Mouse (Mus musculus) hindbrain, embryonic 14.5 days (tissue): ENCODE results near the gene Ttc28. TPM values are rescaled to one million over a fixed set of nuclear protein-coding genes. Genes with fewer than 3 reads are reported as not detected.
"Not testable (repeated sequence)": the region's sequence is repeated elsewhere in the genome, so short reads cannot be mapped to it uniquely, and the experiment has no call there.

Experiments
- ATAC-seq: fragments of 200-750 bp; cut with Nextera tagmentation; 2 replicates; pipeline ENCODE4 v1.8.0; 2017; ENCODE audit warnings: moderate number of reproducible peaks, mild to moderate bottlenecking, moderate TSS enrichment, moderate library complexity; ENCODE audit not compliant: low FRiP score
- DNase-seq: peaks from one replicate; pipeline ENCODE4 v3.0.0-alpha.2; 2015; ENCODE audit warnings: low spot score
- H3K27ac ChIP-seq: fragments of 300-500 bp; sonication (generic); 2 replicates; pipeline ENCODE4 v1.5.1; 2014; ENCODE audit warnings: mild to moderate bottlenecking, moderate library complexity
- H3K27me3 ChIP-seq: fragments of 300-500 bp; sonication (generic); 2 replicates; pipeline ENCODE4 v1.6.1; 2014; ENCODE audit warnings: mild to moderate bottlenecking, low read length, mixed read lengths; ENCODE audit not compliant: control insufficient read depth, insufficient read depth
- H3K36me3 ChIP-seq: fragments of 300-500 bp; sonication (generic); replicated peaks from 2 replicates; pipeline ENCODE4 v1.6.1; 2014; ENCODE audit not compliant: control insufficient read depth, insufficient read depth
- H3K4me1 ChIP-seq: fragments of 300-500 bp; sonication (generic); replicated peaks from 2 replicates; pipeline ENCODE4 v1.6.1; 2014; ENCODE audit warnings: antibody characterized with exemption, low read length, mixed read lengths; ENCODE audit not compliant: control insufficient read depth, insufficient read depth
- H3K4me2 ChIP-seq: fragments of 300-500 bp; sonication (generic); replicated peaks from 2 replicates; pipeline ENCODE4 v1.6.1; 2014; ENCODE audit warnings: mild to moderate bottlenecking, moderate library complexity
- H3K4me3 ChIP-seq: fragments of 300-500 bp; sonication (generic); replicated peaks from 2 replicates; pipeline ENCODE4 v1.5.1; 2014; ENCODE audit warnings: mild to moderate bottlenecking, low read length
- H3K9ac ChIP-seq: fragments of 300-500 bp; sonication (generic); 2 replicates; pipeline ENCODE4 v1.6.1; 2014
- H3K9me3 ChIP-seq: fragments of 300-500 bp; sonication (generic); 2 replicates; pipeline ENCODE4 v1.6.1; 2016; ENCODE audit warnings: low read length; ENCODE audit not compliant: control insufficient read depth
- WGBS: fragments of 180-500 bp; shearing (Covaris S2); extraction: QIAGEN DNeasy Blood & Tissue Kit; methylation state at CpG from one replicate; pipeline ENCODE4 v1.1.7; 2014; 5-methylcytosine and 5-hydroxymethylcytosine counted together
- polyA plus RNA-seq: library from polyadenylated mRNA; unstranded; fragments of >200 nt; fragmentation: Nextera tagmentation; extraction: Ambion mirVana; gene quantifications from 2 replicates; pipeline ENCODE4 v1.2.1, GENCODE M21; 2014

Gene Ttc28
- polyA plus RNA-seq, 1 experiment from 2014 or later, result 30.0 TPM

GRCm38 (mm10) chr5:111254362-111254761, 374.8 kb downstream of the Ttc28 start:
- Histone ChIP-seq H3K9ac (0 out of 2 replicates have a peak overlapping the region, but pooled peaks have one; percentile 3), H3K36me3 (no peaks in the 10 kb centered on the region), H3K9me3 (no peaks in the 10 kb centered on the region), H3K4me2 (no peak overlapping the region), H3K27ac (no peak overlapping the region; the same call in 1 of the 2 replicates), H3K27me3 (no peaks in the 10 kb centered on the region), H3K4me3 (no peak overlapping the region), H3K4me1 (peaks cover 37% of the 10 kb centered on the region)
- DNase-seq (no peak), ATAC-seq (no peak)
- 64% methylated on average over 9 of the region's 9 CpGs for WGBS

- H3K4me1 ChIP-seq, result peaks cover 37% of the 10 kb centered on the region
- 0 out of 2 replicates have a peak, but pooled peaks have one; percentile 12 for ATAC-seq
- peak overlapping the region; percentile 35; the same call in 1 of the 2 replicates for H3K9ac ChIP-seq
These were observed 375.2 kb downstream of the Ttc28 start for GRCm38 (mm10) chr5:111254781-111255180.

GRCm38 (mm10) chr5:111256181-111256580, 376.6 kb downstream of the Ttc28 start:
- Histone ChIP-seq H3K4me3 (no peak overlapping the region; the same call in 1 of the 2 replicates), H3K36me3 (no peaks in the 10 kb centered on the region), H3K4me1 (peaks cover 37% of the 10 kb centered on the region), H3K4me2 (peak overlapping the region; percentile 40), H3K9ac (peak overlapping the region; percentile 35), H3K27me3 (no peaks in the 10 kb centered on the region), H3K9me3 (no peaks in the 10 kb centered on the region), H3K27ac (peak overlapping the region; percentile 93)
- DNase-seq (peak; percentile 73), ATAC-seq (peak; percentile 67)
- 4% methylated on average over 7 of the region's 7 CpGs for WGBS

More at GRCm38 (mm10) chr5:111254781-111255180, 375.2 kb downstream of the Ttc28 start:
- peak overlapping the region; percentile 93 for H3K27ac ChIP-seq
- H3K36me3 ChIP-seq, result no peaks in the 10 kb centered on the region
- DNase-seq, result no peak
- H3K9me3 ChIP-seq, result no peaks in the 10 kb centered on the region
- H3K4me2 ChIP-seq, result no peak overlapping the region
- 63% methylated on average over 11 of the region's 11 CpGs for WGBS
- no peaks in the 10 kb centered on the region for H3K27me3 ChIP-seq
- no peak overlapping the region for H3K4me3 ChIP-seq

GRCm38 (mm10) chr5:111257127-111257526, 377.5 kb downstream of the Ttc28 start:
- Histone ChIP-seq H3K4me2 (no peak overlapping the region), H3K36me3 (no peaks in the 10 kb centered on the region), H3K9me3 (no peaks in the 10 kb centered on the region), H3K9ac (peak overlapping the region; percentile 36; the same call in 1 of the 2 replicates), H3K27me3 (no peaks in the 10 kb centered on the region), H3K27ac (peak overlapping the region; percentile 93), H3K4me1 (peaks cover 43% of the 10 kb centered on the region), H3K4me3 (no peak overlapping the region)
- WGBS, result 3% methylated on average over 2 of the region's 2 CpGs
- ATAC-seq (peak; percentile 49), DNase-seq (peak; percentile 81)

- not testable (repeated sequence) for DNase-seq, H3K9me3 ChIP-seq, H3K27me3 ChIP-seq, H3K36me3 ChIP-seq, H3K4me3 ChIP-seq, H3K9ac ChIP-seq, ATAC-seq, H3K4me2 ChIP-seq
- H3K27ac ChIP-seq, result peak overlapping the region; percentile 33; the same call in 1 of the 2 replicates
- WGBS, result 94% methylated on average over 1 of the region's 1 CpGs
- peaks cover 43% of the 10 kb centered on the region for H3K4me1 ChIP-seq
These were observed 381.6 kb downstream of the Ttc28 start for GRCm38 (mm10) chr5:111261162-111261561.

- H3K27me3 ChIP-seq, result no peaks in the 10 kb centered on the region
- H3K9ac ChIP-seq, result no peak overlapping the region
- H3K9me3 ChIP-seq, result no peaks in the 10 kb centered on the region
- 59% methylated on average over 13 of the region's 13 CpGs for WGBS
- no peak overlapping the region for H3K4me3 ChIP-seq
- ATAC-seq (no peak; the same call in 1 of the 2 replicates), DNase-seq (no peak)
- H3K4me1 ChIP-seq, result peaks cover 36% of the 10 kb centered on the region
- peaks cover 8% of the 10 kb centered on the region; the same call in 1 of the 2 replicates for H3K36me3 ChIP-seq
- H3K27ac ChIP-seq, result peak overlapping the region; percentile 73
- H3K4me2 ChIP-seq, result no peak overlapping the region
These were observed 382.4 kb downstream of the Ttc28 start for GRCm38 (mm10) chr5:111261733-111262573.

GRCm38 (mm10) chr5:111262574-111263239, 383.1 kb downstream of the Ttc28 start:
- Histone ChIP-seq H3K27ac (peak overlapping the region; percentile 73), H3K4me3 (no peak overlapping the region), H3K9ac (no peak overlapping the region), H3K4me1 (peaks cover 30% of the 10 kb centered on the region), H3K27me3 (no peaks in the 10 kb centered on the region), H3K9me3 (no peaks in the 10 kb centered on the region), H3K36me3 (peaks cover 15% of the 10 kb centered on the region), H3K4me2 (0 out of 2 replicates have a peak overlapping the region, but pooled peaks have one; percentile 11)
- peak; percentile 50 for DNase-seq
- no peak; the same call in 1 of the 2 replicates for ATAC-seq
- 17% methylated on average over 11 of the region's 11 CpGs for WGBS

GRCm38 (mm10) chr5:111263370-111263769, 383.8 kb downstream of the Ttc28 start:
- H3K27me3 ChIP-seq, result no peaks in the 10 kb centered on the region
- H3K9me3 ChIP-seq, result no peaks in the 10 kb centered on the region
- no peak for ATAC-seq
- peaks cover 29% of the 10 kb centered on the region for H3K4me1 ChIP-seq
- H3K9ac ChIP-seq, result 0 out of 2 replicates have a peak overlapping the region, but pooled peaks have one; percentile 18
- H3K27ac ChIP-seq, result peak overlapping the region; percentile 73
- H3K36me3 ChIP-seq, result peaks cover 22% of the 10 kb centered on the region
- WGBS, result 12% methylated on average over 5 of the region's 5 CpGs
- H3K4me2 ChIP-seq, result 0 out of 2 replicates have a peak overlapping the region, but pooled peaks have one; percentile 11
- no peak for DNase-seq
- H3K4me3 ChIP-seq, result no peak overlapping the region

GRCm38 (mm10) chr5:111264488-111264887, 384.9 kb downstream of the Ttc28 start:
- no peak overlapping the region for H3K27ac ChIP-seq
- H3K4me1 ChIP-seq, result peaks cover 29% of the 10 kb centered on the region
- DNase-seq (no peak), ATAC-seq (no peak)
- H3K4me3 ChIP-seq, result no peak overlapping the region
- H3K9me3 ChIP-seq, result no peaks in the 10 kb centered on the region
- H3K4me2 ChIP-seq, result no peak overlapping the region
- 84% methylated on average over 7 of the region's 7 CpGs for WGBS
- H3K9ac ChIP-seq, result no peak overlapping the region
- H3K27me3 ChIP-seq, result no peaks in the 10 kb centered on the region
- H3K36me3 ChIP-seq, result peaks cover 22% of the 10 kb centered on the region
